Mouse (Mus musculus): ENCODE measurements at regions not wholly inside any gene's neighbourhood (a gene's known extent, or its start where the extent isn't known, plus 50 kb on each side); places are given as distances from the start of the nearest gene placed in this dataset.

DNA sequence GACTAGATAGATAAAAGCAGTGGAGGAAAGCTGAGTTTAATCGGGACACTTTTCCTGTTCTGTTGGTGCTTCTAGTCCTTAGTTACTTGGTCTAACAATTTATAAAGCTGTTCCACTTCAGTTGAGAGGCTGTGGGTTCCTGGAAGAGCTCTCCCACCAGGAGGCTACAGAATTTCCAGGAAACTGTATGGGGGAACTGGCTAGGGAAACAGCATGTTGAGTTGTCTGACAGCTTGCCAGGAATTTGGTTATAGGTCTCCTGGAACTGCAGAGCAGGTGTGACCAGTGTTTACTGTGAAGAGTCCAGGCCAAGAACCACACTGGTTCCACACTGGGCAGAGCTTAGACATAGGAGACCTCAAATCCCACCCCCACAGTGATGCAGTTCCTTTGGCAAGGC is 65.0 kb upstream of the Pik3cg start:
- no peak for DNase-seq (ENCODE audit: extremely low spot score in 1 of 2, low spot score in 1 of 2)

DNA sequence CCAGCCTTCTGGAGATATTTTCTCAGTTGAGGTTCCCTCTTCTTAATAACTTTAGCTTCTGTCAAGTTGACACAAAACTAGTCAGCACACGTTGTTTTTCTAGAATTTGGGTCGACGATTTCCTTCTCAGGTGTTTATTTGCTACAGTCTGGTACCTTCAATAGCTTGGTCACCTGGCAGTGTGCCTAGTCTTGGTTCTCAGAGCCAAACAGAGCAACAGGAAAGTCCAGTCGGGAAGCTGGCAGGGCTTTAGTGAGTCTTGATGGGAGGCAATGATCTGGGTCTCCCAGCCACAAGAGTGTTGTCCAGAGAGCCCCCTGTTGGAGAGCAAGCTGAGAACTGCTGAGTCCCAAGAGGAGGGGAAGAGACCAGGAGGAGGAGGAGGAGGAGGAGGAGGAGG is 71.4 kb upstream of the Pik3cg start:
- no peak for DNase-seq (ENCODE audit: extremely low spot score in 1 of 2, low spot score in 1 of 2)

DNA sequence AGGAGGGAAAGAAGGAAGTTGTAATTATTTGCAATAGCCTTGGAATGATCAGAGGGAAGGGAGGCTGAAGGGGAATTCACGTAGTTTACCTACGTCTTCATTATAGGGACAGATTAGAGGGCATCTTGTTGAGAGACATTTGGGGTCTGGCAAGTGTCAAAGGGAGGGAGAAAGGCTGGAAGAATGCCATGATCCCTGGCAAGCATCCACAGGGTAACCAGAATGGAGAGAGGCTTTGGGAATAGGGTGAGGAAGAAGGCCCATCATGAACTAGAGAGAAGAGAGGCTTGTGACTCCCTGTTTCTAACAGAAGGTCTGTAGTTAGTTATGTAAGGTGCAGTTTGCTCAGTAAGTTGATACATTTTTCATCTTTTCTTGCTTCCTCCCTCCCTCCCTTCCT is 71.8 kb upstream of the Pik3cg start:
- no peak for DNase-seq (ENCODE audit: extremely low spot score in 1 of 2, low spot score in 1 of 2)

DNA sequence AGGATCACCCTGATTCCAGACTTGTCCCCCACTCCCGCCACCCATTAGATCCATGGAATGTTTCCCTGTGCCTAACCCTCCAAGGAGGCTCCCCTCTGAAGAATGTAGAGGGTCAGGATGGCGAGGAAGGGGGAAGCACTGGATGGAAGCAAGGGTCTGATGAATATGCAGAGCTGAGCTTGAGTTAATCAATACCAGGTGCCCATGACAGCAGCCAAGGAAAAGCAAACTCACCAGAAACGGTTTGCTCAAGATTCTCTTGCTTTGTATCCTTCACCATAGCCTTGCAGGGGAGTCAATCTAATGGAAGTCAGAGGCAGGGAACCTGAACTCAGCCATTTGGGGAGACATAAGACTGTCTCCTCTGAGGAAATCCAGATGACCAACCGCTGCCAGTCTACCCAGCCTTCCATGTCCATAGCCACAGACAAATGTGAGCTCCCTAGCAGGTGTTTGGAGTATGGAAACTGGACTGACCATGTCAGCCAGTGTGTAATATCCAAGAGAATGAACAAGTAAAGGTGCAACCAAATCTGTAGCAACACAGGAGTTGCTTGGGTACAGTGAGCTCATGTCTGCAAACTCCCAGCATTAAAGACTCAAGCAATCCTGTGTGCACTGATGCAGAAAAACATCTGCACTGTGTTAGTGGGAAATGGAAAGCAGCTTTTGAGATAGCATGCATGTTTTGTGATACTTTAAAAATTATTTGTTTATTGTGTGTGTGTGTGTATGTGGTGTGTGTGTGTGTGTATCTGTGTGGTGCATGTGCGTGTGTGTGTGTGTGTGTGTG is 74.1 kb upstream of the Pik3cg start:
- no peak for DNase-seq (ENCODE audit: extremely low spot score in 1 of 2, low spot score in 1 of 2)

DNA sequence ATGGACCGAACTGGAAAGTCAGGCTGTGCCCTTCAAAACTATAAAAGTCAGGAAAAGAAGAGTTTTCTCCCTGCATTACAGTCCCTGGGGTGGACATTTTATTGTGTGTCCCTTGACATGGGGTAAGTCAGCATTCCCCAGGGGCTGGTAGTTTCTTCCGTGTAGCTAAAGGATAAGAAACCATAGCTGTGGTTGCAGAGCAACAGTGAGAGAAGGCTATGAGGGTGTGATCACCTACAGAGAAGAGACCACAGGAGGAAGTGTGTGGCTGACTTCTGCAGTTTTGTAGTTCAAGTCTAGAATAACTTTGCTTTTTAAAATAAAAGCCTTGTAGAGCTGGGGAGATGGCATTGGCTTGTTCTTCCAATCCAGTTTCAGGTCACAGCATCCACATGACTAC is 76.6 kb upstream of the Pik3cg start:
- DNase-seq (ENCODE audit: extremely low spot score in 1 of 2, low spot score in 1 of 2): no peak

DNA sequence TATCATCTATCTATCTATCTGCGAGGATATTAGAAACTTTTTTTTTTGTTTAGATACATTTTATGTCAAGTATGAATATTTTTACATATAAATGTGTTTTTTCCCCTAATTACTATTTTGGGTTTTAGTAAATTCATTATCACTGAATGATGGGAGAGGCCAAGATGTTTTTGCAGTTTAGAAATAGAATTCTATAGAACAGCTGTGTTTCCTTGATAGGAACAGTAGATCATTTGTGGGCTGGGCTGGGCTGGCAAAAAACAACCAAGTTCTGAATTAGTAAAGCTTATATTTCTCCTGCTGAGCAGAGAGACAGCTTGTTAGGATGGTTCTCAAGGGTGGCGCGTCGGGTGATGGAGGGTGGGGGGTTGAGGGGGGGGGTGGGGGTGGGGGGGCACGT is 78.2 kb upstream of the Pik3cg start:
- no peak for DNase-seq (ENCODE audit: extremely low spot score in 1 of 2, low spot score in 1 of 2)

DNA sequence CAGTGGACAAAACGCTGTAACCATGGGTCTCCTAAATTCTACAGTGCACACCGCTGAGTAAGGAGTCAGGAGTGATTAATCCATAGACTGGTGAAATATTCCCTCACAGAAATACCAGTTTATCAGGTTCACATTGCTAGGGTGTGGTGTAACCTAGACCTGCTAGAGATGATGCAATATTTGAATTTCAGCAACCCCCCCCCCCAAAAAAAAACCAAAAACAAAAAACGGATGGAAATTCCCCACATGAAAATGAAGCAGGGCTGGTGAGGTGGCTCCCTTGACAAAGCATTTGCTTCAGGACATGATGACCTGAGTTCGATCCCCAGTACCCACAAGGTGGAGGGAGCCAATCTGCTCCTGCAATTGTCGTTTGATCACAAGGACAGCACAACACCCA is 82.7 kb upstream of the Pik3cg start:
- no peak for DNase-seq (ENCODE audit: extremely low spot score in 1 of 2, low spot score in 1 of 2)

DNA sequence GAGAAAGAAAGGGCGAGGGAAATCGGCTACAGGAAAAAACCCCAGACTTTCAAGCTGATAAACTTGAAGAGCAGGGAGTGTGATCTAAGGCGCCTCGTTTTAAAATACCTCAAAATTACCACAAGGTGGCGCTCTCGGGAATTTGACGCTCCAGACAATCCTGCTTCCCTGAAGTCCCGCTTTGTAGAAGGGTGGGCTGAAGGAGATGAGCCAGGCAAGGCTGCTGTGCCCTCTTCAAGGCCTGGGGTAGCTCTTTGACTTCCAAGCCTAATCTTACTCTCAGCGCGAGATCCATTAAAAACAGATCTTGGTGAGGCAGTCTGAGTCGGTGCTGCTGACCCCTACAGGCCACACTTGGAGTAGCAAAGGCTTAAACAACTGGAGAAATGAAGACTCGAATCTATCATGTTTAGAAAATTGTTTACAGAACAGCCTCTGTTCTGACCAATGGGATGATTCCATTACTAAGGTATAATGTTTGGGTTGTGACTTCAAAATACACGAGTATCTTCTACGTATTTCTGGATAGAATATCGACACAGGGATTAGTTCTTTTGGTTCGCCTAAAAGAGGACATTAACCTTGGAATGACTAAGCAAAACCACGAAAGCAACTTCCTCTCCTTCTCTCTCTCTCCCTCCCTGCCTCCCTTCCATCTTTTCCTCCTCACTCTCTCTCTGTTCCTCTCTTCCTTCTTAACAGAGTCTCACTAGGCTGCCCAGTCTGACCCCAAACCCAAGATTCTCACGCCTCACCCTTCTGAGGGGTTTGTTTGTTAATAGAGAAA is 83.7 kb upstream of the Pik3cg start:
- peak in 1 of 2 experiments; percentile 58 for DNase-seq (ENCODE audit: extremely low spot score in 1 of 2, low spot score in 1 of 2)

DNA sequence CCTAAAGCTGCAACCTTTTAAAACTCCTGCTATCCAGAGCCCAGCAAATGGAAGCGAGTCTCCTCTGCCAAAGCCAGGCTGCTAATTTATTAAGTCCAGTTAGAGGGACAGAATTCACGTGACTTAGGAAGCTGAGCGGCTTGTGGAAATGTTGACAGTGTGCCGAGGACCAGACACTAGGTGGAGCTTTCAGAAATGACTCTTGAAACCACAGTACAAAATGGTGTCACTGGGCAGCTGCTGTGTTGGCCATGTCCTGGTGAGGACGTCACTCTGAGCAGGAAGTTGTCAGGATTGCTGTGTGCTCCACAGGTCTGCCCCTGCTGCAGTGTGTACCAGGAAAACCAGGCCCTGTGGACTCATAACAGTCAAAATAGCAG is 84.3 kb upstream of the Pik3cg start:
- no peak for DNase-seq (ENCODE audit: extremely low spot score in 1 of 2, low spot score in 1 of 2)

DNA sequence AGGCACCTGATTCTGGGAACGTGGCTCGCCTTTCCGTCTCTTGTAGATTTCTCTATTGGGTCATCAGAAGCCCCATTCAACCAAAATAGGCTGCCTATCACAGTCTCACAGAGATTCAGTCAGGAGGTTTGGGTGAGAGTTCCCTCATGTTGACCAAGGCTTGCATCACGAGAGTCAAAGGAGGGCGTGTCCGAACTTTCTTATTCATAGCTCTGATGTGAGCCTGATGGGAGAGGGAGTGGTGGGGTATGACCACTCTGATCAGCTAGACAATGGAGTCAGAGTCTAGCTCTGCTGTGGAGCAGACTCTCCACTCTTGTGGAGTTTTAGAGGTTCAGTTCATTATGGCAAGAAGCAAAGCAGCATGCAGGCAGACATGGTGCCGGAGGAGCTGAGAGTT is 81.1 kb upstream of the Ccdc71l start:
- DNase-seq (ENCODE audit: extremely low spot score in 1 of 2, low spot score in 1 of 2): no peak

DNA sequence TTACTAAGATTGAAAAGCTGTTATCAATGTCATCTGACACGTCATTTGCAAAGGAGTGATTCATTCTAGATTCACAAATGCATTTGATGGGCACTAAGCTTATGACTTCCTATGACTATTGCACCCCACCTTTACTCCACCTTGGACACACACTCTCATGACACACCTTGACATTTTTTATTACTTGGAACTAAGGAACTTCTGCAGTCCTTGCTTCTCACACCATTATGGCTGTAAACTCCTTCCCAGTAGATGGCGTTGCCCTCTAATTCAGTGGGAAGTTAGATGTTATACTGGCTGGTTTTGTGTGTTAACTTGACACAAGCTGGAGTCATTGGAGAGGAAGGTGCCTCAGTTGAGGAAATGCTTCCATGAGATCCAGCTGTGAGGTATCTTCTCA is 78.8 kb upstream of the Ccdc71l start:
- DNase-seq (ENCODE audit: extremely low spot score in 1 of 2, low spot score in 1 of 2): no peak

DNA sequence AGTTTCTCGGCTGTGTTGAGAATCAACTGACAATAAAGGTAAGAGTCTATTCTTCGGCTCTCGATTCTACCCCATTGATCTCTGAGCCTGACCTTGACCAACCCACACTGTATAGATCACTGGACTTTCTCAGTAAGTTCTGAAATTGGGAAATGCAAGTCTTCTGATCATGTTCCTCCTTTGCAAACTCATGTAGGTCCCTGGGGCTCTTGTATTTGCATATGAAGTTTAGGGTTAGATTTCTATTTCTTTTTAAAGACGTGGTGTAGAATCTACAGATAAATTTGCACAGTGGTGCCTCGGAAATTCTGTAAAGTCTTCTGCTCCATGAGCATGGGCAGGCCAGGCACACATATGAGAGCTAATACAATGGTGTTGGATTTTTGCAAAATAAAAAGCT is 72.8 kb upstream of the Ccdc71l start:
- no peak for DNase-seq (ENCODE audit: extremely low spot score in 1 of 2, low spot score in 1 of 2)

DNA sequence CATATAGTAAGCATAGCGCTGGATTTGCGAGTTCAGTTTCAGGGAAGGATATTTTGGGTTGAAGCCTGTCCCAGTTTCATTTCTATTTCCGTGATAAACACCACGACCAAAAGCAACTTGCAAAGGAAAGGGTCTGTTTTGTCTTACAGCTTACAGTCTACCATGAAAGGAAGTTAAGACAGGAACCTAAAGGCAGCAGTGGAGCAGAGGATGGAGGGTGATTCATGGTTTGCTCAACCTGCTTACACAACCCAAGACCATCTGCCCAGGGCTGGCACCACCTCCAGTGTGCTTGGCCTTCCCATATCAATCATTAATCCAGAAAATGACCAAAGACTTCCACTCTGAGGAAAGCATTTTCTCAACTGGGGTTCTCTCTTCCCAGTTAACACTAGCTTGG is 72.2 kb upstream of the Ccdc71l start:
- peak in 1 of 2 experiments; percentile 8 for DNase-seq (ENCODE audit: extremely low spot score in 1 of 2, low spot score in 1 of 2)

DNA sequence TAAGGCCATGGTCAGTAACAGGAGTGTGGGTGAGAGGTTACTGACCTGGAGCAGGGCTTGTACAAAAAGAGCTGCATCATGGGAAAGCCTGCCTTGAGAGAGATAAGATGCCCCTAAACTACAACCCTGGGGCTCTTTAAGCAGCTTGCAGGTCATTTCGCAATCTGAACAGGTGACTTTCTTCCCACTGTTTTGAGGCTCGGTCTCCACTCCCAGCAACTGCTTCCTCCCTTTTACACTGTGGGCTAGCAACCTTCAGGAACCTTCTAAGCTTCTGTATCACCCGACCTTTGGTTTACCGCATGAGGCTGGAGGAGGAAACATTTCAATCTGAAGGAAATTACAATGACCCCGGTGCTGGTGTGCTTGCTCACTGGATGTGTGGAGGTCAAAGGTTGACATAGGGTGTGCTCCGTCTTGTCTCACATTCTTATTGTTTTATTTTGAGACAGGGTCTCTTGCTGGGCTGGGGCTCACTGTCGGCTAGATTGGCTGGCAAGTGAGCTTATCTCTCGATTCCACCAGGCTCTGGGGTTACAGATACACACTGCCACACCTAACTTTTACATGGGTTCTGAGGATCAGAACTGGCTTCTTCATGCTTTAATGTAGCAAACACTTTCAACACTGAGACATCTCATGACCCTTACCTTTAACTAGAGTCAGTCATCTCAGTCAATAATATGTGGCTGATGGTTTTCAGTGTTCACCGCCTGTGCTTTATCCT is 71.1 kb upstream of the Ccdc71l start:
- no peak for DNase-seq (ENCODE audit: extremely low spot score in 1 of 2, low spot score in 1 of 2)

DNA sequence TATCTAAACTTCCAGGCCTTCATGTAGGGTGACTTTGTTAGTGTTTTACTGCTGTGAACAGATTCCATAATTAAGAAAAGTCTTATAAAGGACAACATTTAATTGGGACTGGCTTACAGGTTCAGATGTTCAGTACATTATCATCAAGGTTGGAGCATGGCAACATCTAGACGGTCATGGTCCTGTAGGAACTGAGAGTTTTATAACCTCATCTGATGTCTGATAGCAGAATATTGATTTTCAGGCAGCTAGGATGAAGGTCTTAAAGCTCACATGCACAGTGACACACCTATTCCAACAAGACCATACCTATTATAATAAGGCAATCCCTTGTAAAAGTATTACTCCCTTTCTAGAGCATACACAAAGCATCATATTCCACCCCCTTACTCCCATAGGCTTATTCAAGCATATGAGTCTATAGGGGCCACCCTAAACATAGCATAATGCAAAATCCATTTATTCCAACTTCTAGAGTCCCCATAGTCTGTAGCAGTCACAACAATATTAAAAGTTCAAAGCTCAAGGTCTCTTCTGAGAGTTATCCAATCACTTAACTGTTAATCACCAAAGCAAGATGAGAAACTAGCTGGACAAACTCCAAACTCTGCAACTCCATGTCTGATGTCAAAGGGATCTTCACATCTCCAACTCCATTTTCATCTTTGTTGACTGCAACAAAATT is 63.3 kb upstream of the Ccdc71l start:
- DNase-seq (ENCODE audit: extremely low spot score in 1 of 2, low spot score in 1 of 2): no peak
